12 mouse cellular contexts compared by ENCODE assay signal in the genomic region with DNA sequence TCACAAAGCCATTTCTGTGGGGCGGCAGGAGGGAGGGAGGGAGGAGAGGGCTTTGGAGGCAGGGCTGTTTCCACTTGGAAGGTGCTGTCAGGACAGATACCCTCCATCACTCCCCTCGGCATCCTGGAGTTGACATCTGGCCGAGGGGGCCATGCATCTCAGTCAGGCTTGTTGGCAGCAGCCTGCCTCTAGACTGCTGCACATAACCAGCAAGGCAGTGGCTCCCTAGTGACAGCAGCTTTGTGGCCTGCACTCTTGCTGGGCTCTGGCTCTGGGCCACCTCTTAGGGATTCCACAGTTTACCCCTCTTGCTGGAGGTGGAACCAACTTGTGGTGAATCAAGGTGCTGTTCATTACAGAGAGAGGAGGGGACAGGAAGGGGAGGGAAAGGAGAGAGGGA. TPM values are rescaled to one million over a fixed set of nuclear protein-coding genes. Genes with fewer than 3 reads are reported as not detected.
DNase-seq lines count a peak whose midpoint lies in the region; ATAC-seq and TF ChIP-seq lines count a peak whose summit lies in the region.
"Had no signal": no experiment of that assay in that cellular context is flagged by ENCODE, and none has a peak within 500 bp of the region (broad histone marks: within the 10 kb centered on the region; RNA-seq: fewer than 3 reads in every experiment).

No protein-coding gene starts in this region.

- 0 out of 2 replicates have a peak overlapping the region, but pooled peaks have one; percentile 6 for H3K27ac ChIP-seq in kidney, adult 2 months (ENCODE audit: insufficient read depth, low read depth, low read length)
- 0 out of 2 replicates have a peak overlapping the region, but pooled peaks have one; percentile 13 for H3K27ac ChIP-seq in hindbrain, embryonic 15.5 days (replicated peaks)
- H3K27ac ChIP-seq in midbrain, postnatal 0 days (ENCODE audit: low read depth, low read length) = no peak overlapping the region
- H3K27ac ChIP-seq: kidney, postnatal 0 days had no signal

- H3K27me3 ChIP-seq in kidney, adult 2 months (replicated peaks; ENCODE audit: control insufficient read depth, insufficient read depth, low read length) = no peaks in the 10 kb centered on the region
- no peaks in the 10 kb centered on the region for H3K27me3 ChIP-seq in hindbrain, embryonic 15.5 days
- no peaks in the 10 kb centered on the region for H3K27me3 ChIP-seq in midbrain, postnatal 0 days (ENCODE audit: insufficient read depth, low read length)

- H3K4me1 ChIP-seq in kidney, adult 2 months (ENCODE audit: control insufficient read depth, insufficient read depth, low read length) = no peaks in the 10 kb centered on the region
- peaks cover 57% of the 10 kb centered on the region for H3K4me1 ChIP-seq in hindbrain, embryonic 15.5 days (replicated peaks)
- peaks cover 15% of the 10 kb centered on the region for H3K4me1 ChIP-seq in midbrain, postnatal 0 days (ENCODE audit: insufficient read depth, low read length)

- peak; percentile 68 for ATAC-seq in hindbrain, embryonic 15.5 days (ENCODE audit: low FRiP score, low read depth)
- 0 out of 2 replicates have a peak, but pooled peaks have one; percentile 21 for ATAC-seq in midbrain, postnatal 0 days (ENCODE audit: low FRiP score)
- ATAC-seq: lung, postnatal 0 days had no signal

- no peaks in the 10 kb centered on the region for H3K36me3 ChIP-seq in kidney, adult 2 months (ENCODE audit: control insufficient read depth, insufficient read depth, low read length)
- no peaks in the 10 kb centered on the region for H3K36me3 ChIP-seq in hindbrain, embryonic 15.5 days
- H3K36me3 ChIP-seq in midbrain, postnatal 0 days (ENCODE audit: insufficient read depth, low read length) = no peaks in the 10 kb centered on the region

- no peak overlapping the region for H3K4me3 ChIP-seq in kidney, adult 2 months (ENCODE audit: insufficient read depth, low read depth, low read length)
- no peak overlapping the region for H3K4me3 ChIP-seq in hindbrain, embryonic 15.5 days
- H3K4me3 ChIP-seq in midbrain, postnatal 0 days (ENCODE audit: low read depth, low read length) = no peak overlapping the region

- H3K4me2 ChIP-seq in hindbrain, embryonic 15.5 days = no peak overlapping the region
- no peak overlapping the region for H3K4me2 ChIP-seq in midbrain, postnatal 0 days (ENCODE audit: low read depth, low read length, poor library complexity, severe bottlenecking)

- DNase-seq in cerebellum, adult 9-11 months = peak; percentile 47
- no peak for DNase-seq in cerebellum, adult 9-10 months
- DNase-seq in kidney, adult 2 months = no peak
- DNase-seq in kidney, adult 8-10 months = no peak
- peak; percentile 72 for DNase-seq in midbrain, postnatal 0 days (ENCODE audit: low spot score)
- no peak for DNase-seq in T-cell, adult 2 months (ENCODE audit: low spot score)
- DNase-seq in layer of hippocampus, adult 18-20 months (ENCODE audit: low spot score in 2 of 2) = no peak
- DNase-seq: heart, postnatal 14 days; liver had no signal

- no peak overlapping the region for H3K9ac ChIP-seq in hindbrain, embryonic 15.5 days
- no peak overlapping the region for H3K9ac ChIP-seq in midbrain, postnatal 0 days (replicated peaks; ENCODE audit: low read length, poor library complexity, severe bottlenecking)

- TF ChIP-seq POLR2A in kidney, adult 2 months (IDR thresholded peaks at IDR 0.05; ENCODE audit: low read depth, low read length) = no peak

- no peaks in the 10 kb centered on the region for H3K9me3 ChIP-seq in hindbrain, embryonic 15.5 days
- H3K9me3 ChIP-seq in midbrain, postnatal 0 days (ENCODE audit: low read length) = no peaks in the 10 kb centered on the region

- 33% methylated on average over 3 of the region's 3 CpGs for WGBS in kidney, adult 2 months
- 16% methylated on average over 3 of the region's 3 CpGs for WGBS in hindbrain, embryonic 15.5 days
- WGBS in midbrain, postnatal 0 days = 20% methylated on average over 3 of the region's 3 CpGs

- no peak for TF ChIP-seq CTCF in kidney, adult 2 months (conservative IDR thresholded peaks at IDR 0.05; ENCODE audit: insufficient read depth, insufficient read length, low read depth, low read length)
- no peak for TF ChIP-seq CTCF in midbrain, postnatal 0 days (IDR thresholded peaks at IDR 0.05)

RNA-seq across cellular contexts. Expression of gene Sez6l, which starts 26.6 kb away (rescaled TPM):
- polyA plus RNA-seq in kidney, adult 2 months (2012; rRNA removed) = 0.17 and 0.20 TPM in 2 replicates
- polyA plus RNA-seq in hindbrain, embryonic 15.5 days (2015; fragmentation: Nextera tagmentation; extraction: Ambion mirVana) = 41.3 and 46.3 TPM in 2 replicates
- total RNA-seq in midbrain, postnatal 0 days (2014; rRNA removed) = 101 and 115 TPM in 2 replicates
- polyA plus RNA-seq in midbrain, postnatal 0 days (2015; fragmentation: Nextera tagmentation; extraction: Ambion mirVana) = 60.7 and 65.7 TPM in 2 replicates
- 100 to 1,000 TPM; 226 to 228 TPM for total RNA-seq in layer of hippocampus, adult 18-20 months (2021)

Comparison
In these comparisons a context has a peak if more than half of its experiments do, and no peak if none do; other contexts are left out.
1. DNase-seq: peak in cerebellum, adult 9-11 months (single experiment) and midbrain, postnatal 0 days (single experiment); none in cerebellum, adult 9-10 months (single experiment), kidney, adult 2 months (single experiment), kidney, adult 8-10 months (0 of 2), T-cell, adult 2 months (single experiment) and layer of hippocampus, adult 18-20 months (0 of 2).
2. RNA of gene Sez6l, which starts 26.6 kb away (polyA plus RNA-seq): 60.7 to 65.7 TPM in midbrain, postnatal 0 days and 41.3 to 46.3 TPM in hindbrain, embryonic 15.5 days; 0.17 to 0.20 TPM in kidney, adult 2 months; every median in the first group is over 10 times any median in the second.